Mouse (Mus musculus): ENCODE measurements around the gene Ppp4r4.
"Not testable (repeated sequence)": the region's sequence is repeated elsewhere in the genome, so short reads cannot be mapped to it uniquely, and the experiment has no call there.

Gene Ppp4r4

GRCm38 (mm10) chr12:103532020-103532648, at the start of gene Ppp4r4:
TSS of gene Ppp4r4 (plus strand) at chr12:103532283.
- DNase-seq (ENCODE audit: extremely low spot score) = peak; percentile 95

GRCm38 (mm10) chr12:103482781-103483180, 49.3 kb upstream of the Ppp4r4 start:
- DNase-seq (ENCODE audit: extremely low spot score) = no peak

- DNase-seq (ENCODE audit: extremely low spot score) = not testable (repeated sequence)
Measured at GRCm38 (mm10) chr12:103484200-103484972, 47.7 kb upstream of the Ppp4r4 start.

GRCm38 (mm10) chr12:103486726-103487125, 45.4 kb upstream of the Ppp4r4 start:
- DNase-seq (ENCODE audit: extremely low spot score) = no peak

GRCm38 (mm10) chr12:103487276-103487675, 44.8 kb upstream of the Ppp4r4 start:
- no peak for DNase-seq (ENCODE audit: extremely low spot score)

- no peak for DNase-seq (ENCODE audit: extremely low spot score)
Measured at GRCm38 (mm10) chr12:103487750-103488149, 44.3 kb upstream of the Ppp4r4 start.

GRCm38 (mm10) chr12:103491091-103491730, 40.9 kb upstream of the Ppp4r4 start:
- no peak for DNase-seq (ENCODE audit: extremely low spot score)

GRCm38 (mm10) chr12:103492767-103493166, 39.3 kb upstream of the Ppp4r4 start:
- peak; percentile 67 for DNase-seq (ENCODE audit: extremely low spot score)

- DNase-seq (ENCODE audit: extremely low spot score) = peak; percentile 14
Measured at GRCm38 (mm10) chr12:103494486-103494885, 37.6 kb upstream of the Ppp4r4 start.

- no peak for DNase-seq (ENCODE audit: extremely low spot score)
Measured at GRCm38 (mm10) chr12:103498768-103499167, 33.3 kb upstream of the Ppp4r4 start.

GRCm38 (mm10) chr12:103499261-103499660, 32.8 kb upstream of the Ppp4r4 start:
- no peak for DNase-seq (ENCODE audit: extremely low spot score)

- DNase-seq (ENCODE audit: extremely low spot score) = no peak
Measured at GRCm38 (mm10) chr12:103503300-103503699, 28.8 kb upstream of the Ppp4r4 start.

GRCm38 (mm10) chr12:103504402-103504801, 27.7 kb upstream of the Ppp4r4 start:
- no peak for DNase-seq (ENCODE audit: extremely low spot score)

GRCm38 (mm10) chr12:103508346-103508745, 23.7 kb upstream of the Ppp4r4 start:
- DNase-seq (ENCODE audit: extremely low spot score) = no peak

GRCm38 (mm10) chr12:103509893-103510292, 22.2 kb upstream of the Ppp4r4 start:
- DNase-seq (ENCODE audit: extremely low spot score) = no peak

GRCm38 (mm10) chr12:103511586-103511985, 20.5 kb upstream of the Ppp4r4 start:
- DNase-seq (ENCODE audit: extremely low spot score) = no peak

- no peak for DNase-seq (ENCODE audit: extremely low spot score)
Measured at GRCm38 (mm10) chr12:103513039-103513438, 19.0 kb upstream of the Ppp4r4 start.

- DNase-seq (ENCODE audit: extremely low spot score) = no peak
Measured at GRCm38 (mm10) chr12:103513451-103513871, 18.6 kb upstream of the Ppp4r4 start.

- no peak for DNase-seq (ENCODE audit: extremely low spot score)
Measured at GRCm38 (mm10) chr12:103514354-103514753, 17.7 kb upstream of the Ppp4r4 start.

- DNase-seq (ENCODE audit: extremely low spot score) = no peak
Measured at GRCm38 (mm10) chr12:103515638-103516037, 16.4 kb upstream of the Ppp4r4 start.

GRCm38 (mm10) chr12:103518640-103519039, 13.4 kb upstream of the Ppp4r4 start:
- DNase-seq (ENCODE audit: extremely low spot score) = no peak

- no peak for DNase-seq (ENCODE audit: extremely low spot score)
Measured at GRCm38 (mm10) chr12:103530596-103530995, 1.5 kb upstream of the Ppp4r4 start.
